Mouse (Mus musculus) E14TG2a.4 (cell line): ENCODE measurements at regions not wholly inside any gene's neighbourhood (a gene's known extent, or its start where the extent isn't known, plus 50 kb on each side); places are given as distances from the start of the nearest gene placed in this dataset.

ENCODE experiments used
- CTCF ChIP-seq: conservative IDR thresholded peaks from 2 replicates; pipeline ENCODE4 v1.5.1; 2014; ENCODE audit warnings: low read length
- NANOG ChIP-seq: IDR thresholded peaks from 2 replicates; pipeline ENCODE4 v1.6.1; 2014; ENCODE audit warnings: borderline replicate concordance, low read length, mixed read lengths
- POU5F1 ChIP-seq: IDR thresholded peaks from 2 replicates; pipeline ENCODE4 v1.6.1; 2014; ENCODE audit warnings: low read length, borderline replicate concordance

- TF ChIP-seq CTCF = no peak
- no peak for TF ChIP-seq POU5F1
- no peak for TF ChIP-seq NANOG
Measured at GRCm38 (mm10) chr16:58178744-58179401, 229.4 kb upstream of the Dcbld2 start.
